Mouse (Mus musculus) erythroblast, embryonic 14.5 days (primary cell): ENCODE data around the gene Usp48.

Source experiments
- GATA1 ChIP-seq: IDR thresholded peaks from 2 replicates; pipeline ENCODE4 v1.6.1; 2012; ENCODE audit warnings: low read length, inconsistent platforms, mixed read lengths
- TAL1 ChIP-seq: IDR thresholded peaks from 3 replicates; pipeline ENCODE4 v1.6.1; 2012; ENCODE audit warnings: low read length, inconsistent platforms, mixed read lengths

GRCm38 (mm10) chr4:137661078-137661450 is 67.5 kb downstream of the Usp48 start:
- TF ChIP-seq GATA1 (no peak), TAL1 (no peak)
